Mouse (Mus musculus): ENCODE data around the gene Erich6b.

DNA sequence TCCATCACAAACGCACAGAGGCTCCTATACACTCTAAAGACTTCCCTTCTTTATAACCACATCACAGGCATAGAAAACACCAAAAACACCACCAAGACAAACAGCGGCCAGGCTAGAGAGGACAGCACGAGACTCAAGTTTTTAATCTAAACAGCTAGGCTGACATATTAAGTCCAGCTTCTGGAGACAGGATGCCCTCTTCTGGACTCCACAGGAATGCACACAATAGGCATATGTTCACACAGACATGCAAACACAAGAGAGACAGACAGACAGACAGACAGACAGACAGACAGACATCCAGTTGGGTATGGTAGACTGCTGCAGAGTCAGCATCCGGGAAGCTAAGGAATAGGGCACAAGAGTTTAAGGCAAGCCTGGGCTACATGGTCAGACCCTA, 71.6 kb downstream of the Erich6b start:
- TF ChIP-seq EP300 (IDR thresholded peaks at IDR 0.05; ENCODE audit: low read depth), result no peak
- peak; percentile 24 for TF ChIP-seq CTCF (IDR thresholded peaks at IDR 0.05; ENCODE audit: low read depth)
